Mouse (Mus musculus) CH12.LX (cell line): ENCODE measurements around the gene Dhrs7b.

Experiments
- CTCF ChIP-seq, 2 experiments: IDR thresholded peaks in 1 of 2; conservative IDR thresholded peaks in 1 of 2; 2 replicates each; pipeline ENCODE4 v1.5.1; 2011 to 2012; ENCODE audit warnings: low read depth in 2 of 2, low read length in 2 of 2, improper control_type of control experiment in 1 of 2, inconsistent platforms in 1 of 2, mild to moderate bottlenecking in 1 of 2, moderate library complexity in 1 of 2
- E2F4 ChIP-seq: IDR thresholded peaks from 2 replicates; pipeline ENCODE4 v1.6.1; 2011; ENCODE audit warnings: low read depth, low read length, improper control_type of control experiment; ENCODE audit not compliant: insufficient replicate concordance
- EP300 ChIP-seq: IDR thresholded peaks from 2 replicates; pipeline ENCODE4 v1.6.1; 2011; ENCODE audit warnings: low read length, improper control_type of control experiment
- GABPA ChIP-seq: IDR thresholded peaks from 2 replicates; pipeline ENCODE4 v1.6.1; 2012; ENCODE audit warnings: low read depth, low read length, improper control_type of control experiment, inconsistent platforms; ENCODE audit not compliant: insufficient replicate concordance
- POLR2A ChIP-seq: IDR thresholded peaks from 2 replicates; pipeline ENCODE4 v1.6.1; 2011; ENCODE audit warnings: low read depth, mild to moderate bottlenecking, improper control_type of control experiment, low read length
- ZKSCAN1 ChIP-seq: IDR thresholded peaks from 2 replicates; pipeline ENCODE4 v1.6.1; 2012; ENCODE audit warnings: low read depth, inconsistent platforms, low read length, improper control_type of control experiment, borderline replicate concordance

DNA sequence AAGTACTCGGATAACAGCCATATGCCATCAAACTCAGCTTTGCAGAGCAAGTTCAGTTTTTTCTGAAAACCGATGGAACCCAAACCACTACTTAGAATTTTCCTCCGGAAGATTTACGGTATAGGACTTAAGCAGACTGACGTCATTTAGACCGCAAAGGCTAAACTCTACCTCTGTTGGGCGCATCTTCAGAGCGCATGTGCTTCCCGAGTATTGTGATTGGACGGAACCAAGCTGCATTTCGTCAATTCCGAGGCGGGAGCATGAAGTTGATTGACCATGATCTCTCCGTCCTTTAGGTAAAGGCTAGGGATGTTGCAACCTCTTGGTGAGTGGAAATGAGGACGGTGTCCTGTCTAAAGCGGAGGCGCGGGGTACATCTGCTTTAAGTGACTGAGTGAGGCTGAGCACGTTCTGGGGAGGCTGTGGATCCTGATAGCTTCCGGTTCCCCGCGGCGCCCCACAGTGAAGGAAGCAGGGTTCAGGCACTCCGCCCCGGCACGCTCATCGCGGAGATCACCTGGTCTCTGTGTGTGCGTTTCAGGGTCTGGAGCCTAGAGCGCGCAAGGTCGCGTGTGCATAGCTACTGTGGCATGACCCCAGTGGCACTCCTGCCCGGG, at the start of gene Dhrs7b:
- TF ChIP-seq CTCF (conservative IDR thresholded peaks at IDR 0.05 in 1 of 2, IDR thresholded peaks at IDR 0.05 in 1 of 2; ENCODE audit: low read depth in 2 of 2, low read length in 2 of 2) (no peak), POLR2A (peak; percentile 97), GABPA (no peak; the same call in 1 of the 2 replicates), E2F4 (peak; percentile 87; the same call in 1 of the 2 replicates), EP300 (no peak), ZKSCAN1 (no peak)
